Mouse (Mus musculus) hindbrain, embryonic 16.5 days (tissue): ENCODE data around the gene Bmp8b. TPM values are rescaled to one million over a fixed set of nuclear protein-coding genes. Genes with fewer than 3 reads are reported as not detected.
A peak's percentile ranks its signal among the peaks of the same experiment; 100 is the strongest.

Experiments
- ATAC-seq: fragments of 200-750 bp; cut with Nextera tagmentation; 2 replicates; pipeline ENCODE4 v1.8.0; 2017; ENCODE audit warnings: moderate TSS enrichment, moderate library complexity
- H3K27ac ChIP-seq: fragments of 300-500 bp; sonication (generic); 2 replicates; pipeline ENCODE4 v1.5.1; 2014; ENCODE audit warnings: low read depth, mild to moderate bottlenecking, control low read depth, low read length, moderate library complexity
- H3K27me3 ChIP-seq: fragments of 300-500 bp; sonication (generic); replicated peaks from 2 replicates; pipeline ENCODE4 v1.6.1; 2014; ENCODE audit warnings: low read length; ENCODE audit not compliant: control insufficient read depth, insufficient read depth
- H3K36me3 ChIP-seq: fragments of 300-500 bp; sonication (generic); 2 replicates; pipeline ENCODE4 v1.6.1; 2014; ENCODE audit warnings: mild to moderate bottlenecking, low read length, moderate library complexity, mixed read lengths; ENCODE audit not compliant: control insufficient read depth, insufficient read depth
- H3K4me1 ChIP-seq: fragments of 300-500 bp; sonication (generic); 2 replicates; pipeline ENCODE4 v1.6.1; 2014; ENCODE audit warnings: low read depth, low read length; ENCODE audit not compliant: control insufficient read depth, insufficient read depth
- H3K4me2 ChIP-seq: fragments of 300-500 bp; sonication (generic); 2 replicates; pipeline ENCODE4 v1.6.1; 2014; ENCODE audit warnings: mild to moderate bottlenecking, low read length, control low read depth, moderate library complexity
- H3K4me3 ChIP-seq: fragments of 300-500 bp; sonication (generic); 2 replicates; pipeline ENCODE4 v1.5.1; 2014; ENCODE audit warnings: mild to moderate bottlenecking, low read length, control low read depth, moderate library complexity
- H3K9ac ChIP-seq: fragments of 300-500 bp; sonication (generic); 2 replicates; pipeline ENCODE4 v1.6.1; 2014; ENCODE audit warnings: low read depth, mild to moderate bottlenecking, control low read depth, low read length, moderate library complexity
- H3K9me3 ChIP-seq: fragments of 300-500 bp; sonication (generic); 2 replicates; pipeline ENCODE4 v1.6.1; 2014; ENCODE audit warnings: mild to moderate bottlenecking, low read length, moderate library complexity; ENCODE audit not compliant: control insufficient read depth
- WGBS: fragments of 180-500 bp; shearing (Covaris S2); extraction: QIAGEN DNeasy Blood & Tissue Kit; methylation state at CpG from one replicate; pipeline ENCODE4 v1.1.7; 2014; 5-methylcytosine and 5-hydroxymethylcytosine counted together
- polyA plus RNA-seq: library from polyadenylated mRNA; unstranded; fragments of >200 nt; fragmentation: Nextera tagmentation; extraction: Ambion mirVana; gene quantifications from 2 replicates; pipeline ENCODE4 v1.2.1, GENCODE M21; 2015

Bmp8b gene
- polyA plus RNA-seq, 1 experiment from 2014 or later, result 0.58 TPM

DNA sequence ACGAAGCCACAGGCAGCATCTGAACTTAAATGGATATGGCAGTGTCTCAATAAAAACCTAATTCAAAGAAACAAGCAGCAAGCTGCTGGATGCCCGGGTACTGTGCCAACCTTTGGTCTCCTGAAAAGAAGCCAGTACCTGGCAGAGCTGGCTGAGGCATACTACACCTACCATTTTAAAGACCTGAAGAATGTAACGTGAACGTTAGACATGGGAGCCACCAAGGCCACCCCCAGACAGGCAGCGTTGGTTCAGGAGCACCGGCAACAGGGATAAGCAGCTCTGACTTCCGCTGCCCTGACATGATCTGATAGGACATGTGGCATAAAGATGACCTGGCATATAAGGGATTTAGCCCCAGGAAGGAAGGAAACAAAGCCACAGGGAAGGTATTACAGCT lies 21.7 kb downstream of the Bmp8b start:
- H3K4me2 ChIP-seq, result no peak overlapping the region
- 93% methylated on average over 7 of the region's 7 CpGs for WGBS

DNA sequence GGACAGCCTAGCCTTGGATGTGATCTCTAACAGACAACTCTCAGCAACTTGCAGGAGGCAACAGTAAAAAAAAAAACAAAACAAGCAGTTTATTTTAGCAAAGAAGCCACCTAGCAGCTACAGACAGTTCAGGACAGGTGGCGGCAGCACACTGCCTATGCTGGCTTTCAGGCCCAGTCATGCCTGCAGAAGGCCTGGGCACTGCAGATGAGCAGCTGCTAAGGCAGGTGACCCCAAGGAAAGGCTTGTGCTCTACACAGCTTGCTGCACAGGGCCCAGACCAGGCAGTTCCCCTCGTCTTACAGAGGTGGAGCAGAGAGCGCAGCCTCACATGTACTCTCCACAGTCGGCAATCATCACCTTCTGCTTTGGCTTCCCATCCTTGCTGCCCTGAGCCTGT lies 22.1 kb downstream of the Bmp8b start:
- no peak overlapping the region for H3K4me3 ChIP-seq
- H3K27ac ChIP-seq, result no peak overlapping the region
- H3K9ac ChIP-seq, result no peak overlapping the region
- H3K27me3 ChIP-seq, result no peaks in the 10 kb centered on the region
- no peak overlapping the region for H3K4me2 ChIP-seq
- H3K9me3 ChIP-seq, result no peaks in the 10 kb centered on the region
- H3K4me1 ChIP-seq, result no peaks in the 10 kb centered on the region
- ATAC-seq, result no peak
- WGBS, result 90% methylated on average over 4 of the region's 4 CpGs
- H3K36me3 ChIP-seq, result peaks cover 31% of the 10 kb centered on the region

More for the DNA sequence above, 21.7 kb downstream of the Bmp8b start:
- Histone ChIP-seq H3K36me3 (peaks cover 31% of the 10 kb centered on the region), H3K4me1 (no peaks in the 10 kb centered on the region), H3K9ac (no peak overlapping the region), H3K27ac (no peak overlapping the region), H3K9me3 (no peaks in the 10 kb centered on the region), H3K4me3 (no peak overlapping the region), H3K27me3 (no peaks in the 10 kb centered on the region)
- ATAC-seq, result no peak

DNA sequence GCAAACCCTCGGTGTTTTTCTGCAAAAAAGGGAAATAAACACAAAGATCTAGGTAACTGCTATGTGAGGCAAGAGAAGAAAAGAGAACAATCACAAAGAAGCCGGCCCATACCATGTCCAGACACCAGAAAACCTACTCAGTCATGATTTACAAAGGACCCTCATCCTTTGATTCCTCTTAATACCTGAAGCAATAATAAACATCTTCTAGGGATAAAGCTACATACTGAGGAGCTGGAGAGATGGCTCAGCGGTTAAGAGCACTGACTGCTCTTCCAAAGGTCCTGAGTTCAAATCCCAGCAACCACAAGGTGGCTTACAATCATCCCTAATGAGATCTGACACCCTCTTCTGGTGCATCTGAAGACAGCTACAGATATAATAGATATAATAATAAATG lies 32.6 kb downstream of the Bmp8b start:
- H3K4me3 ChIP-seq, result no peak overlapping the region
- peaks cover 15% of the 10 kb centered on the region; the same call in 1 of the 2 replicates for H3K36me3 ChIP-seq
- 89% methylated on average over 3 of the region's 3 CpGs for WGBS
- no peak overlapping the region for H3K27ac ChIP-seq
- no peaks in the 10 kb centered on the region for H3K27me3 ChIP-seq
- ATAC-seq, result no peak
- H3K4me1 ChIP-seq, result peaks cover 10% of the 10 kb centered on the region
- no peaks in the 10 kb centered on the region for H3K9me3 ChIP-seq
- H3K4me2 ChIP-seq, result no peak overlapping the region
- no peak overlapping the region for H3K9ac ChIP-seq

DNA sequence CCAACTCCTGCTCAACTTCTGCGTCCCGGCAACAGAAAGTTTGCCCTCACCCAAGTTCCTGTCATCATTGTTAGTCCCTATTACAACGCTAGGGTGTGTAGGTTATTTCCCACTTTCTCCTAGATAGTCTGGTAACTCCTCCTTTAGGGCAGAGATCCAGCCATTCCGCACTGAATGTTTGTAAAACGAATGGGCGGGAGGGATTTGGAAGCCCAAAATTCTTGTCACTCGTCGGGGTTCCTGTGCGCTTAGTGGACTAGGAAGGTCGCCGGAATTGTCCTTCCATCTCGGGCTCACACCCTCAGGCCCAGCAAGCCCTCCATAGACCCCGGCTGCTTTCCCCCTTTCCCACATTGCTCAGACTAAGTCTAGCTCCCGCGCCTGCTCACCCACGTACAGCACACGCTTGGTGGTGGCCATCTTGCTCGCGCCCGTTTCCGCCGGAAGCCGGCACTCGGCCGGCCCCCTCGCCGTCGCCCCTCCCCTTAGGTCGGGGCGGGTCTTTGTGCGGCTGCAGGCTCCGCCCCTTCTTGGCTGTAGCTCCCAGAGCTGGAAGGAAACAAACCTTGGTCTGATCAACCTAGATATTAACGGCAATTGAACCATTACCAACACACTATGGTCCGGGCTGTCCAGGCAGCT lies 34.7 kb downstream of the Bmp8b start, which contains the start of gene Ppie:
Gene Ppie, minus strand, starts transcription at position 439 of the 642 bp plus-strand sequence.
- ATAC-seq, result peak; percentile 98
- peak within 1 kb of the TSS; percentile 73 for H3K9ac ChIP-seq
- H3K36me3 ChIP-seq, result peaks cover 10% of the 10 kb centered on the region; the same call in 1 of the 2 replicates
- 1% methylated on average over 33 of the region's 34 CpGs for WGBS
- H3K9me3 ChIP-seq, result no peaks in the 10 kb centered on the region
- peak within 1 kb of the TSS; percentile 84 for H3K4me2 ChIP-seq
- no peaks in the 10 kb centered on the region for H3K27me3 ChIP-seq
- H3K4me1 ChIP-seq, result peaks cover 10% of the 10 kb centered on the region
- H3K27ac ChIP-seq, result peak within 1 kb of the TSS; percentile 87
- peak within 1 kb of the TSS; percentile 74 for H3K4me3 ChIP-seq

DNA sequence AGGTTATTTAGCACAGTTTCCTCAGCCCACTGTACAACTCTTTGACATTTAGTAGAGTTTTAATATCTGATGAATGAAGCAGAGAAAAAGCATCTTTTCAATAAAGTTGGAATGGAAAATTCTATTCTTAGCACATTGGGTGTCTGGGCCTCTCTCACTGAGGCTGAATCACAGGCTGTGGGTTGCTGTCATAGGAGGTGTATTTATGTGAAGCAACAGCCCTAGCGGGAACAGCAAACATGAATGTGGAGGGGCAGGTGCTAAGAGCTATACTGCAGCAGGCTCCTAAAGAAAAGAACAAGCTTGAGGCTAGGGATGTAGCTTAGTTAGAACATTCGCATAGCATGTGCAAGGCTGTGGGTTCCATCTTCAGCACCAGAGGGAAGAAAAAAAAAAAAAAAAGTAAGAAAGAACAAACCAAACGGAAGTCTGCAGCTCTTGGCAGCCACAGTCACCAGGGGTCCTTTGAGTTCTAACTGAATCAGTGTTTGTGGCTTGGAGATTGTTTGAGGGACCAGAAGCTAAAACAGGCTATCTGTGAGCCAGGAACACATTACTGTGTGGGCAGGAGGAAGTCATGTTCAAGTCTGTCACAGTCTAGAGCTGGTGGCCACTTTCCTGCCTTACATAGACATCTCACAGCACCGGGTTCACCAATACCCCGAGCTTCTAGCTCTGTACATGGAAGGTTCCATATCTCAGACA lies 42.6 kb downstream of the Bmp8b start:
- no peak for ATAC-seq
- no peak overlapping the region for H3K4me3 ChIP-seq
- 82% methylated on average over 5 of the region's 5 CpGs for WGBS
- H3K27me3 ChIP-seq, result 0 out of 2 replicates have a peak, but pooled peaks cover 2% of the 10 kb centered on the region
- no peaks in the 10 kb centered on the region for H3K4me1 ChIP-seq
- H3K9me3 ChIP-seq, result no peaks in the 10 kb centered on the region
- no peak overlapping the region for H3K27ac ChIP-seq
- no peak overlapping the region for H3K4me2 ChIP-seq
- no peaks in the 10 kb centered on the region for H3K36me3 ChIP-seq
- H3K9ac ChIP-seq, result no peak overlapping the region

DNA sequence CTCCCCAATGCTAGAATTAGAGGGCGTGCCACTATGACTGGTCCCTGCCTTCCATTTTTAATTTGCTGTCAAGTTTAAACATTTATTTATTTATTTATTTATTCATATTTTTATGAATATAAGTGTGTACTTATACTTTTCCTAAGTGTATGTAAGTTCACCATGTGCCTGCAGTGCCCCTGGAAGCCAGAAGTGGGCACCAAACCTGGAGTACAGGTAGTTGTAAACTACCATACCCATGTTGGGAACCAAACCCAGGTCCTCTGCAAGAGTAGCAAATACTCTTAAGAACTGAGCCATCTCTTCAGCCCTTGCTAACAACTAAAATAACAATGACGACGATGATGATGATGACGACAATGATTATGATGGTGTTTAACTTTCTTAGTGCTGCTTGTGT lies 47.0 kb downstream of the Bmp8b start:
- H3K27me3 ChIP-seq, result no peaks in the 10 kb centered on the region
- ATAC-seq, result no peak
- no peaks in the 10 kb centered on the region for H3K36me3 ChIP-seq
- H3K4me1 ChIP-seq, result no peaks in the 10 kb centered on the region
- no peak overlapping the region for H3K27ac ChIP-seq
- H3K4me2 ChIP-seq, result no peak overlapping the region
- H3K9me3 ChIP-seq, result no peaks in the 10 kb centered on the region
- H3K4me3 ChIP-seq, result no peak overlapping the region
- 82% methylated on average over 4 of the region's 4 CpGs for WGBS
- H3K9ac ChIP-seq, result no peak overlapping the region

DNA sequence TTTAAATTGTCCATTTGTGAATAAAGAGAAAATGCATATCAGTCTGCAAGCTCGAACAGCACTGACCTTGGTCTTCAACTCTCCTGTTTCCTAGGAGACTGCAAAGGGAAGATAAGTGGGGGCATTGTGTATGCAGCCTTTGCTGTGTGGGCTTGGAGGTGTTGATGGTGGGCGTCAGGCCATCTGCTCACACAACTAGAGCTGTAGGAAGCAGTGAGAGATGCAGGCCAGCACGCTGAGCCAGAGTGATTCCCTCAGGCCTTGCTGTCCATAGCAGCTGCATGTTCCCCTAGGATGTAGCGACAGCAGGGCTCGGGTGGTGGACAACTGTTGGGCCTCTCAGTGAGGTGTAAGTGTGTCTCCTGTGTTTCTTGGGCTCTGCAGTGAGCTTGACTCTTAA lies 48.0 kb downstream of the Bmp8b start:
- Histone ChIP-seq H3K36me3 (no peaks in the 10 kb centered on the region), H3K27ac (no peak overlapping the region), H3K4me1 (no peaks in the 10 kb centered on the region), H3K9ac (no peak overlapping the region), H3K4me3 (no peak overlapping the region), H3K9me3 (no peaks in the 10 kb centered on the region), H3K4me2 (no peak overlapping the region), H3K27me3 (no peaks in the 10 kb centered on the region)
- ATAC-seq, result no peak
- 42% methylated on average over 5 of the region's 5 CpGs for WGBS

DNA sequence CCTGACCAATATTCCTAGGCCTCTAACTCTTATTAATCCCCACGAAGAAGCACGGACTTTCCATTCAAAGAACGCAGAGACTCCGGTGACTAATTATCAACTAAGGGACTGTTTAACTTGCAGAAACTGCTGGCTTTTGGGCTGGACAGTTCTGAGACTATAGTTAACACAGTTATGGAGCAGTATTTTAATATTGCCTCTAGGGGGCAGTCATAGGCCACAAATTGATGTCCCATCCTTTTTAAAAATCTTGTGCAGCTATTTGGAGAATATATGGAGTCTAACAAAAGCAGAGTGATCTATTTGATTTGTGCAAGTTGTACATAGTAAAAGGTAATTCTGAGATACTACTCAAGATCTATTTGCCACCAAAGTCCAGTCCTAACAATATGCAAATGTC lies 50.0 kb downstream of the Bmp8b start:
- Histone ChIP-seq H3K9me3 (no peaks in the 10 kb centered on the region), H3K27me3 (no peaks in the 10 kb centered on the region; the same call in 1 of the 2 replicates), H3K4me1 (no peaks in the 10 kb centered on the region), H3K36me3 (no peaks in the 10 kb centered on the region), H3K27ac (no peak overlapping the region), H3K4me2 (no peak overlapping the region), H3K9ac (no peak overlapping the region), H3K4me3 (no peak overlapping the region)
- ATAC-seq, result 0 out of 2 replicates have a peak, but pooled peaks have one; percentile 40
- WGBS, result 31% methylated on average over 4 of the region's 4 CpGs

DNA sequence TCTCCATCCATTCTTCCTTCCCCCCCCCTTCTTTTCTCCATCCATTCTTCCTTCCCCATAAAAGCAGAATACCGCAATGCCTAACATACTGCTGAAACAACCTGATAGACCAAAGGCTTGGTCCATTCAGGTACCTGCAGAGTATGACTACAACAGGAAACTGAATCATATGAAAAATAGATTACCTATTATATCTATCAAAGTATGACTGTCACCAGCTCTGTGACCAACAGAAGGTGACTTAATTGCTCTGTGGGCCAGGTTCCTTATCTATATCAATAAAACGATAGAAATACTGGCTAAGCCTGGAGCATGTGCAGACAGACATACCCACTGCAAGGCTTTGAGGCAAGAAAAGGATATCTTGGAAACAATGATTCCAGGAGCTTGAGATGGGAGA lies 50.5 kb downstream of the Bmp8b start:
- ATAC-seq, result no peak
- Histone ChIP-seq H3K4me2 (no peak overlapping the region), H3K27ac (no peak overlapping the region), H3K4me1 (no peaks in the 10 kb centered on the region), H3K36me3 (no peaks in the 10 kb centered on the region), H3K9ac (no peak overlapping the region), H3K27me3 (no peaks in the 10 kb centered on the region; the same call in 1 of the 2 replicates), H3K4me3 (no peak overlapping the region), H3K9me3 (no peaks in the 10 kb centered on the region)
- WGBS, result 70% methylated on average over 2 of the region's 2 CpGs
